Mouse (Mus musculus) limb, embryonic 14.5 days (tissue): ENCODE measurements around the gene Rbms3. TPM values are rescaled to one million over a fixed set of nuclear protein-coding genes. Genes with fewer than 3 reads are reported as not detected.

ENCODE experiments used
- ATAC-seq: fragments of 200-750 bp; cut with Nextera tagmentation; 2 replicates; pipeline ENCODE4 v1.8.0; 2017; ENCODE audit warnings: low read depth, moderate number of reproducible peaks, moderate TSS enrichment; ENCODE audit not compliant: low FRiP score
- DNase-seq: peaks from one replicate; pipeline ENCODE4 v3.0.0-alpha.2; 2015; ENCODE audit warnings: low spot score
- H3K27ac ChIP-seq: fragments of 300-500 bp; sonication (generic); replicated peaks from 2 replicates; pipeline ENCODE4 v1.5.1; 2014; ENCODE audit warnings: low read depth, mild to moderate bottlenecking, low read length, moderate library complexity, mixed read lengths
- H3K27me3 ChIP-seq: fragments of 300-500 bp; sonication (generic); 2 replicates; pipeline ENCODE4 v1.6.1; 2014; ENCODE audit warnings: low read length, mixed read lengths; ENCODE audit not compliant: control insufficient read depth, insufficient read depth
- H3K36me3 ChIP-seq: fragments of 300-500 bp; sonication (generic); 2 replicates; pipeline ENCODE4 v1.6.1; 2014; ENCODE audit warnings: mild to moderate bottlenecking, low read length, moderate library complexity, mixed read lengths; ENCODE audit not compliant: control insufficient read depth, insufficient read depth
- H3K4me1 ChIP-seq: fragments of 300-500 bp; sonication (generic); 2 replicates; pipeline ENCODE4 v1.6.1; 2014; ENCODE audit warnings: antibody characterized with exemption, low read length, mixed read lengths; ENCODE audit not compliant: control insufficient read depth, insufficient read depth
- H3K4me2 ChIP-seq: fragments of 300-500 bp; sonication (generic); replicated peaks from 2 replicates; pipeline ENCODE4 v1.6.1; 2014; ENCODE audit warnings: low read depth, mild to moderate bottlenecking, low read length, moderate library complexity; ENCODE audit not compliant: severe bottlenecking
- H3K4me3 ChIP-seq: fragments of 300-500 bp; sonication (generic); replicated peaks from 2 replicates; pipeline ENCODE4 v1.5.1; 2014; ENCODE audit warnings: low read length
- H3K9ac ChIP-seq: fragments of 300-500 bp; sonication (generic); 2 replicates; pipeline ENCODE4 v1.6.1; 2014; ENCODE audit warnings: mild to moderate bottlenecking, low read depth, low read length, moderate library complexity; ENCODE audit not compliant: severe bottlenecking
- H3K9me3 ChIP-seq: fragments of 300-500 bp; sonication (generic); 2 replicates; pipeline ENCODE4 v1.6.1; 2016; ENCODE audit warnings: low read length; ENCODE audit not compliant: control insufficient read depth
- POLR2A ChIP-seq: fragments of 200-500 bp; IDR thresholded peaks from 2 replicates; pipeline ENCODE4 v1.8.0; 2012; ENCODE audit warnings: inconsistent platforms, mild to moderate bottlenecking, moderate library complexity, borderline replicate concordance; ENCODE audit not compliant: insufficient read depth, insufficient read length; ENCODE audit errors: extremely low read depth
- WGBS: fragments of 180-500 bp; shearing (Covaris S2); extraction: QIAGEN DNeasy Blood & Tissue Kit; methylation state at CpG from one replicate; pipeline ENCODE4 v1.1.7; 2014; 5-methylcytosine and 5-hydroxymethylcytosine counted together
- polyA plus RNA-seq, 2 experiments: library from polyadenylated mRNA; depleted of rRNA in 1 of 2; stranded (reverse) in 1 of 2; unstranded in 1 of 2; fragments of >200 nt; fragmentation: Nextera tagmentation in 1 of 2; extraction: Ambion mirVana in 1 of 2; gene quantifications; 2 replicates each; pipeline versions ENCODE4 v1.2.1 to v1.2.3; 2012 to 2014

The Rbms3 gene
- polyA plus RNA-seq, 2 experiments = 42.1 to 94.5 TPM

DNA sequence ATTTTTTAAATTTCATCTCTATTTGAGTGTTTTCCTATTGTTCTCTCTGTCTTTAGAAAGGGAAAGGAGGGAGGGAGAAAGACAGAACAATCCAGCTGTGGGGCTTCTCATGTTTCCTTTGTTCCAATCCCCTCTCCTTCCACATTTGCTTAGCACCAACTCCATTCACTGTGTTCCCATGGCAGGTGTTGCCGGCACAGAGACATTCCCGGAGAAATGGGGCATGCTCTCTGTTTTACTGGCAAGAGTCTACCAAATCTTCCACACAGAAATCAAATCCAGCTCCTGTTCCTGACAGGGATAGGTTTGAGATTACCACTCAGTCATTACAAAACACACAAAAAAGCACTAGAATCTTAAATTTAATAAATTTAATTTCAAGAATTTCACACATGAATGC lies 217.1 kb downstream of the Rbms3 start:
- H3K9ac ChIP-seq = no peak overlapping the region
- TF ChIP-seq POLR2A = no peak
- DNase-seq = peak; percentile 37
- ATAC-seq = no peak
- no peaks in the 10 kb centered on the region for H3K4me1 ChIP-seq
- no peaks in the 10 kb centered on the region for H3K9me3 ChIP-seq
- no peaks in the 10 kb centered on the region for H3K36me3 ChIP-seq
- no peak overlapping the region for H3K4me3 ChIP-seq
- H3K4me2 ChIP-seq = no peak overlapping the region
- H3K27ac ChIP-seq = no peak overlapping the region
- 44% methylated on average over 2 of the region's 2 CpGs for WGBS
- H3K27me3 ChIP-seq = no peaks in the 10 kb centered on the region

GRCm38 (mm10) chr9:117404621-117405020 lies 225.1 kb downstream of the Rbms3 start:
- 0 out of 2 replicates have a peak, but pooled peaks cover 2% of the 10 kb centered on the region for H3K4me1 ChIP-seq
- ATAC-seq (no peak), DNase-seq (no peak)
- H3K9ac ChIP-seq = no peak overlapping the region
- no peak overlapping the region for H3K4me2 ChIP-seq
- no peak for TF ChIP-seq POLR2A
- H3K27ac ChIP-seq = no peak overlapping the region
- 54% methylated on average over 4 of the region's 4 CpGs for WGBS
- H3K36me3 ChIP-seq = no peaks in the 10 kb centered on the region
- no peak overlapping the region for H3K4me3 ChIP-seq
- no peaks in the 10 kb centered on the region for H3K9me3 ChIP-seq
- H3K27me3 ChIP-seq = no peaks in the 10 kb centered on the region

- no peaks in the 10 kb centered on the region for H3K36me3 ChIP-seq
- 17% methylated on average over 7 of the region's 7 CpGs for WGBS
- DNase-seq = no peak
- no peaks in the 10 kb centered on the region for H3K4me1 ChIP-seq
- H3K27me3 ChIP-seq = no peaks in the 10 kb centered on the region
- no peak overlapping the region for H3K27ac ChIP-seq
- H3K9ac ChIP-seq = no peak overlapping the region
- ATAC-seq = no peak
- no peak overlapping the region for H3K4me3 ChIP-seq
- no peak overlapping the region for H3K4me2 ChIP-seq
- TF ChIP-seq POLR2A = no peak
- no peaks in the 10 kb centered on the region for H3K9me3 ChIP-seq
Observed at GRCm38 (mm10) chr9:117400262-117400671, 229.4 kb downstream of the Rbms3 start.

DNA sequence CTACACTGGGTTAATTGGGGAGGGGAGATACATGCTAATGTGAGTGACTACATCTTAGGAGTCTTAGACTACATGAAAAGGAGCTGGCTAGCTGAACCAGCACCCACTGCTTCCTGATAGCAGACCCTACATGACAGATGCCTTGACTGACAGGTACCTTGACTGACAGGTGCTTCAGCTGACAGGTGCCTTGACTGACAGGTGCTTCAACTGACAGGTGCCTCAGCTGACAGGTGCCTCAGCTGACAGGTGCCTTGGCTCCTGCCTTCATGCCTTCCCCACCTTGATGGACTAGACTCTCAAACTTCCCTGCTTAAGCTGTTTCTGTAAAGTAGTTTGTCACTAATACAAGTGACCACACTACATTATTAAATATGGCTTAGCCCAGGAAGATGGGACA lies 232.6 kb downstream of the Rbms3 start:
- H3K4me2 ChIP-seq = no peak overlapping the region
- no peak for ATAC-seq
- H3K4me3 ChIP-seq = no peak overlapping the region
- no peak for DNase-seq
- no peak overlapping the region for H3K9ac ChIP-seq
- H3K27ac ChIP-seq = no peak overlapping the region
- H3K4me1 ChIP-seq = peaks cover 5% of the 10 kb centered on the region; the same call in 1 of the 2 replicates
- TF ChIP-seq POLR2A = no peak
- H3K36me3 ChIP-seq = no peaks in the 10 kb centered on the region
- H3K9me3 ChIP-seq = no peaks in the 10 kb centered on the region
- H3K27me3 ChIP-seq = no peaks in the 10 kb centered on the region

DNA sequence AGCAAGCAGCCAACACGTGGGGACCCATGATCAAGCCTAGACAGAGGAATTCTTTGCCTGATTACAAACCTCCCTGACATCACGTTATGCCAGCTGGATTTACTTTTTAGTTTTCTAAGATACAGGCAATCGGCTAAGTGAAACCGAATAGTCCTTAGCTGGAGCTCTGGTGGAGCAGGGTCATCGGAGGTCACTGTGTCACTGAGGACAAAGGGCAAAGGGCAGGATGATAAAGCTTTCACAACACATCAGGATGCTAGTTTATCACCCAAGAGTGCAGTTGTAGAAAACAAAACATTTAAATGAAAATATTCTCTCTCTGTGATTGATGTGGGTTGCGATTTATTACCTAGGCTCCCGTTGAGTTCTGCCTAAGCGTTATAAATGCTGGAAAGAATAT lies 233.1 kb downstream of the Rbms3 start:
- 62% methylated on average over 8 of the region's 8 CpGs for WGBS
- no peak overlapping the region for H3K9ac ChIP-seq
- no peak for ATAC-seq

More for the DNA sequence above, 233.1 kb downstream of the Rbms3 start:
- no peak for TF ChIP-seq POLR2A
- Histone ChIP-seq H3K9me3 (no peaks in the 10 kb centered on the region), H3K4me3 (no peak overlapping the region), H3K4me1 (peaks cover 5% of the 10 kb centered on the region; the same call in 1 of the 2 replicates), H3K27ac (no peak overlapping the region), H3K36me3 (no peaks in the 10 kb centered on the region), H3K27me3 (no peaks in the 10 kb centered on the region), H3K4me2 (no peak overlapping the region)
- no peak for DNase-seq
